Mouse (Mus musculus) heart, postnatal 0 days (tissue): ENCODE measurements around the gene Hacd2. TPM values are rescaled to one million over a fixed set of nuclear protein-coding genes. Genes with fewer than 3 reads are reported as not detected.

Experiments
- ATAC-seq: fragments of 200-750 bp; cut with Nextera tagmentation; 2 replicates; pipeline ENCODE4 v1.8.0; 2017; ENCODE audit warnings: low read depth, moderate number of reproducible peaks, moderate library complexity; ENCODE audit not compliant: insufficient read depth
- DNase-seq: peaks from one replicate; pipeline ENCODE4 v3.0.0-alpha.2; 2016; ENCODE audit warnings: low spot score
- H3K27ac ChIP-seq: fragments of 300-500 bp; sonication (generic); 2 replicates; pipeline ENCODE4 v1.5.1; 2014; ENCODE audit warnings: low read depth, mild to moderate bottlenecking
- H3K27me3 ChIP-seq: fragments of 300-500 bp; sonication (generic); 2 replicates; pipeline ENCODE4 v1.6.1; 2014; ENCODE audit warnings: low read length, mixed read lengths; ENCODE audit not compliant: control insufficient read depth, insufficient read depth
- H3K36me3 ChIP-seq: fragments of 300-500 bp; sonication (generic); replicated peaks from 2 replicates; pipeline ENCODE4 v1.6.1; 2014; ENCODE audit warnings: low read length, mixed read lengths; ENCODE audit not compliant: control insufficient read depth, insufficient read depth
- H3K4me1 ChIP-seq: fragments of 300-500 bp; sonication (generic); 2 replicates; pipeline ENCODE4 v1.6.1; 2014; ENCODE audit warnings: antibody characterized with exemption; ENCODE audit not compliant: control insufficient read depth, insufficient read depth
- H3K4me2 ChIP-seq: fragments of 300-500 bp; sonication (generic); 2 replicates; pipeline ENCODE4 v1.6.1; 2014; ENCODE audit warnings: low read depth, mild to moderate bottlenecking, low read length, moderate library complexity
- H3K4me3 ChIP-seq: fragments of 300-500 bp; sonication (generic); 2 replicates; pipeline ENCODE4 v1.5.1; 2014; ENCODE audit warnings: low read depth, low read length
- H3K9ac ChIP-seq: fragments of 300-500 bp; sonication (generic); replicated peaks from 2 replicates; pipeline ENCODE4 v1.6.1; 2014; ENCODE audit warnings: low read depth, low read length, mixed read lengths
- H3K9me3 ChIP-seq: fragments of 300-500 bp; sonication (generic); replicated peaks from 2 replicates; pipeline ENCODE4 v1.6.1; 2016; ENCODE audit warnings: low read length; ENCODE audit not compliant: control insufficient read depth
- CTCF ChIP-seq: IDR thresholded peaks from 2 replicates; pipeline ENCODE4 v1.5.1; 2016; ENCODE audit warnings: antibody characterized with exemption, control low read depth, low read depth
- EP300 ChIP-seq: IDR thresholded peaks from 2 replicates; pipeline ENCODE4 v1.6.1; 2016; ENCODE audit warnings: antibody characterized with exemption, low read depth
- WGBS: fragments of 180-500 bp; shearing (Covaris S2); extraction: QIAGEN DNeasy Blood & Tissue Kit; methylation state at CpG from one replicate; pipeline ENCODE4 v1.1.7; 2014; 5-methylcytosine and 5-hydroxymethylcytosine counted together
- polyA plus RNA-seq: library from polyadenylated mRNA; unstranded; fragments of >200 nt; fragmentation: Nextera tagmentation; extraction: Ambion mirVana; gene quantifications from 2 replicates; pipeline ENCODE4 v1.2.1, GENCODE M21; 2015
- total RNA-seq: library from RNA; depleted of rRNA; stranded (reverse); fragments of >200 nt; gene quantifications from 2 replicates; pipeline ENCODE4 v1.2.3, GENCODE M21; 2014; ENCODE audit warnings: low replicate concordance

The Hacd2 gene
- total and polyA plus RNA-seq, 2 experiments from 2014 or later = 2.6 to 34.1 TPM

DNA sequence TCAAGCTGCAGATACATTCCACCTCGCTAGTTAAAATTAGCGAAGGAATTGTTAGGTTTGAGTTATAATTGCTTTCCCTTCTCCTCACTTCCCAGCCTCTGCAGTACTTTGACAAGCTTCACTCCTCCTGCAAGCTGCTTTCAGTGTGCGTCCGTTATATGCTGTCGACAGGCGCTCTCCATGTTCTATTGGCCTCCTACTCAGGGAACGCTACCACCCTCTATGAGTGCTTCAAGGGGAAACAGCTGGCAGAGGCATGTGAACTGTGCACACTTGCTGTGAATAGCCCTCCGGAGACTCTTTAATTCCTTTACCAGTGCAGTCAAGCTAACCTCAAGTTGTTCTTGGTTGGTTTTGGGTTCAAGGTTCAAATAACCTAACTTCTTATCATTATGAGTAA is 44.9 kb downstream of the Hacd2 start:
- TF ChIP-seq CTCF (no peak), EP300 (no peak)
- DNase-seq (peak; percentile 88), ATAC-seq (peak; percentile 92)
- WGBS = 25% methylated on average over 8 of the region's 8 CpGs
- H3K4me1 ChIP-seq = no peaks in the 10 kb centered on the region; the same call in 1 of the 2 replicates
- H3K4me3 ChIP-seq = no peak overlapping the region
- H3K9ac ChIP-seq = no peak overlapping the region; the same call in 1 of the 2 replicates
- peak overlapping the region; percentile 46 for H3K4me2 ChIP-seq
- no peaks in the 10 kb centered on the region for H3K27me3 ChIP-seq
- no peaks in the 10 kb centered on the region for H3K9me3 ChIP-seq
- 0 out of 2 replicates have a peak, but pooled peaks cover 5% of the 10 kb centered on the region for H3K36me3 ChIP-seq
- peak overlapping the region; percentile 62; the same call in 1 of the 2 replicates for H3K27ac ChIP-seq

DNA sequence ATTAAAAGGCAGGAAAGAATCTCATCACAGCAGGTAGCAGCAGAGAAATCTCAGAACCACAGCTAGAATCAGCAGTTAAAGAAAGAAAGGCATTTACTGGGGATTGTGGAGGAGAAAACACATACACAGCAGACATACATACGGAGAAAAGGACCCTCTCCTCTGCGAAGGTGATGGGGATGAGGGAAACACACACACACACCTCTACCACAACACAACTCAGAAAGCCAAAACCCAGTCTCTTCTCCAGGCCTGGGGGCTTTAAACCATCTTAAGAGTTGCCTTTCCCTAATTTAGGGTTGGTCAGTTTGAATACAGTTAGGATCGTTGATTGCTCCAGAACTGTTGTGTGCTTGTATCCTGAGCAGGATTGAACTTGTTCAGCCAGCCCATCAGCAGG is 45.4 kb downstream of the Hacd2 start:
- no peak for TF ChIP-seq EP300
- TF ChIP-seq CTCF = no peak
- H3K4me2 ChIP-seq = no peak overlapping the region
- DNase-seq = no peak
- H3K36me3 ChIP-seq = 0 out of 2 replicates have a peak, but pooled peaks cover 1% of the 10 kb centered on the region
- 93% methylated on average over 3 of the region's 3 CpGs for WGBS
- no peak overlapping the region for H3K9ac ChIP-seq
- H3K4me1 ChIP-seq = no peaks in the 10 kb centered on the region; the same call in 1 of the 2 replicates
- no peak for ATAC-seq
- no peak overlapping the region for H3K4me3 ChIP-seq
- H3K9me3 ChIP-seq = no peaks in the 10 kb centered on the region
- peak overlapping the region; percentile 62; the same call in 1 of the 2 replicates for H3K27ac ChIP-seq
- H3K27me3 ChIP-seq = no peaks in the 10 kb centered on the region

DNA sequence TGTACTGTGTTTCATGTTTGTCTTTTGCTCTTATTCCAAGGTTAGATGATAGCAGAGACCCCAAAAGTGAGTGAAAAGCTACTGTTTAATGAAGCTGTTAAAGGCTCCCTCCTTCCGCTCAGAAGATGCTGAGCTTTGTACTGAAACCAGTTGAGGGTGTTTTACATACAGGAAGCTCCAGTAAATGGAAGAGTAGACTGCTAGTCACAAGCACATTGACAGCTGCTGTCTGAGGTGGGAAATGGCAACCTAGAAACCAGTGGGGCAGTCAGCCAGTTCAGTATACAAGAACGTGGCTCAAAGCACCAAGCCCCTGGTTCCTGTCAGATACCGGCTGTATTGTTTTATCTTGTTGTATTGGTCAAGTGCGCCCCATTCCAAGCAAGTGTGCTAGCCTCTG is 46.7 kb downstream of the Hacd2 start:
- WGBS = 66% methylated on average over 4 of the region's 4 CpGs
- Histone ChIP-seq H3K4me2 (no peak overlapping the region), H3K27me3 (no peaks in the 10 kb centered on the region), H3K36me3 (no peaks in the 10 kb centered on the region), H3K27ac (no peak overlapping the region), H3K9me3 (no peaks in the 10 kb centered on the region), H3K4me3 (no peak overlapping the region), H3K4me1 (no peaks in the 10 kb centered on the region; the same call in 1 of the 2 replicates), H3K9ac (no peak overlapping the region)
- DNase-seq = no peak
- TF ChIP-seq CTCF = no peak
- TF ChIP-seq EP300 = no peak
- ATAC-seq = no peak

DNA sequence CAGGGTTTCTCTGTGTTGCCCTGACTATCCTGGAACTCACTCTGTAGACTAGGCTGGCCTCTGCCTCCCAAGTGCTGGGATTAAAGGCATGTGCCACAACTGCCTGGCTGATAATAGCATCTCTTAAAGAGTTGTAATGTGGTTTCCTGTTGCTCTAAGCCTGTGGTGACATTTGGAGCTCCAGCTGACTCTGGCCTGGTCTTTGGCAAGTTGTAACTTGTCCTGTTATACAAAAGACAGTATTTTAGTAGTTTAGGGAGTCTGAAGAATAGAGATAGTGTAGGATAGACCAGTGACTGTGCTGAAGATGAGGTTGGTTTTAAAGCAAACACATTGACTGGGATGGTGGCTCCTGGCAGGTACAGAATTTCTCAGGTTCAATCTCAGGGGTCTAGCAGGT is 52.2 kb downstream of the Hacd2 start:
- H3K9ac ChIP-seq = no peak overlapping the region
- H3K27ac ChIP-seq = no peak overlapping the region
- DNase-seq (no peak), ATAC-seq (no peak)
- peaks cover 9% of the 10 kb centered on the region; the same call in 1 of the 2 replicates for H3K36me3 ChIP-seq
- H3K4me3 ChIP-seq = no peak overlapping the region
- H3K27me3 ChIP-seq = no peaks in the 10 kb centered on the region
- 0 out of 2 replicates have a peak, but pooled peaks cover 4% of the 10 kb centered on the region for H3K4me1 ChIP-seq
- no peak overlapping the region for H3K4me2 ChIP-seq
- H3K9me3 ChIP-seq = no peaks in the 10 kb centered on the region
- TF ChIP-seq EP300 (no peak), CTCF (no peak)

DNA sequence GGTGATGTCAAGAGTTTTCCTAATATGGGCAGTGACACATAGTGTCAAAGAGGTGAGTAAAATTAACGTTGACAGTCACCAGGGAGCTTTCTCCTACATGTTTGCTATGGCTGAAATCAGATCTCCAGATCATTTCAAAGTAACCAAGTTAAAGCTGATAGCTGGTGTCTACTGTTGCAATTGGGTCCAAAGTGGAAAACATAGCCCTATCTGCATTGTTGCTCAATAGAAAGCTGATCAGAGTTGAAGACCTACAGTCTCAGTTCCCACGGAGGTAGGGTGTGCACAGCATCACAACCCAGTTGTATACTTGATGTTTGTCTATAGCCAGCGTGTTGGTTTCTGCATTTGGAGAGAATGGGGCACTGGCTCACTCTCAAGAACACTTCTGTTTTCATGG is 53.4 kb downstream of the Hacd2 start:
- H3K4me1 ChIP-seq = 0 out of 2 replicates have a peak, but pooled peaks cover 4% of the 10 kb centered on the region
- DNase-seq = no peak

DNA sequence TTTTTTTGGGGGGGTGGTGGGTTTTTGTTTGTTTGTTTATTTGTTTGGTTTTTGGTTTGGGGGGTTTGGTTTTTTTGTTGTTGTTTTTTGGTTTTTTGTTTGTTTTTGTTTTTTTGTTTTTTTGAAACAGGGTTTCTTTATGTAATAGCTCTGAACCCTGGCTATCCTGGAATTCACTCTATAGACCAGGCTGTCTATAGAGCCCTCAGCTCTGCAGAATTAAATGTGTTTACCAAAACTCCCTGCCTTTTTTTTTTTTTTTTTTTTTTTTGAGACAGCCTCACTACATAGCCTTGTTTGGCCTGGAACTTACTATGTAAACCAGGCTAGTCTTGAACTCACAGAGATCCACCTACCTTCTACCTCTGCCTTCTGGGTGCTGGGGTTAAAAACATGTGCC is 71.3 kb downstream of the Hacd2 start:
- DNase-seq (no peak), ATAC-seq (no peak)
- H3K9ac ChIP-seq = no peak overlapping the region
- H3K4me1 ChIP-seq = no peaks in the 10 kb centered on the region
- no peak overlapping the region for H3K4me2 ChIP-seq
- H3K27ac ChIP-seq = no peak overlapping the region
- H3K4me3 ChIP-seq = no peak overlapping the region
- no peaks in the 10 kb centered on the region for H3K9me3 ChIP-seq
- peaks cover 10% of the 10 kb centered on the region; the same call in 1 of the 2 replicates for H3K36me3 ChIP-seq
- H3K27me3 ChIP-seq = no peaks in the 10 kb centered on the region
- TF ChIP-seq EP300 = no peak
- no peak for TF ChIP-seq CTCF

More for the DNA sequence above, 53.4 kb downstream of the Hacd2 start:
- TF ChIP-seq CTCF = no peak
- TF ChIP-seq EP300 = no peak
- Histone ChIP-seq H3K9me3 (no peaks in the 10 kb centered on the region), H3K4me3 (no peak overlapping the region), H3K27me3 (no peaks in the 10 kb centered on the region), H3K4me2 (no peak overlapping the region), H3K36me3 (peaks cover 9% of the 10 kb centered on the region; the same call in 1 of the 2 replicates), H3K9ac (no peak overlapping the region), H3K27ac (no peak overlapping the region)
- WGBS = 88% methylated on average over 3 of the region's 3 CpGs
- ATAC-seq = no peak
